Mouse (Mus musculus): ENCODE results near the gene Twistnb. TPM values are rescaled to one million over a fixed set of nuclear protein-coding genes. Genes with fewer than 3 reads are reported as not detected.

Twistnb gene
- polyA plus RNA-seq (2014; fragmentation: Nextera tagmentation; extraction: Ambion mirVana), result 48.2 and 50.1 TPM in 2 replicates

DNA sequence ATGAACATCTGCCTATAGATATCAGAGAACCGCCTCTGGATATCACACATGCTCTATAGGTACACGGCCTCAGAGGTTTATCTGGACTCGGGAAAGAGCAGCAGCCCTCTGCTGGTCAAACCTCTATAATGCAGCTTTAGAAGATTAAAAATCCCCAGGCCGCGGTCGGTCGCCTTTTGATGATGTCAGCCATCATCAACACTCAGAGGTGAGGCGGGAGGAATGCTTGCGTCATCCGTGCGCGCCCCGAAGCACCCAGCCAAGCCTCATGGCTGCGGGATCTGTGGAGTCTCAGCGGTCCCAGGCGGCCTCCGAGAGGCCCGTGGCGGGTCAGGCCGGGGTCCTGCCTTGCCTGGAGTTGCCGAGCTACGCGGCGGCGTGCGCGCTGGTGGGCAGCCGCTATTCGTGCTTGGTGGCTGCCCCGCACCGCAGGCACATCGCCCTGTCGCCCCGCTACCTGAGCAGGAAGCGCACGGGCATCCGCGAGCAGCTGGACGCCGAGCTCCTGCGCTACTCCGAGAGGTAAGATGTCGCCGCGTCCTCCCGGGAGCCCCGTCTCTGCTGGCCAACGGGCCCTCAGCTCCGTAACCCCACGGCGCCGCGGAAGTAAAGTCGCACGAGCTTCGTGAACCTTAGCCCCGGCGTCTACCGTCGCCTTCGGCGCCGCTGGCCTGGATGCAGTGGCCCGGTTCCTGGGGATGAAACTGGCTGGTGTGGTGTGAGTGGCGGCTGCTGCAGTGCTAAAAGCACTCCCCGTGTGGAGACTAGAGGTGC is at the start of gene Twistnb:
TSS of gene Twistnb (plus strand) at position 249 of the 774 bp plus-strand sequence.
- Histone ChIP-seq H3K4me3 (ENCODE audit: low read depth, low read length) (peak within 1 kb of the TSS; percentile 68), H3K4me1 (ENCODE audit: control insufficient read depth, insufficient read depth, low read length) (peaks cover 4% of the 10 kb centered on the region), H3K9me3 (replicated peaks; ENCODE audit: control insufficient read depth, low read length) (no peaks in the 10 kb centered on the region), H3K4me2 (ENCODE audit: low read length) (peak within 1 kb of the TSS; percentile 71), H3K27me3 (replicated peaks; ENCODE audit: control insufficient read depth, insufficient read depth, low read length) (no peaks in the 10 kb centered on the region), H3K9ac (ENCODE audit: low read length) (peak within 1 kb of the TSS; percentile 74), H3K36me3 (ENCODE audit: control insufficient read depth, insufficient read depth, low read length) (no peaks in the 10 kb centered on the region), H3K27ac (ENCODE audit: low read depth, low read length) (peak within 1 kb of the TSS; percentile 67)
- under 1% methylated on average over 66 of the region's 66 CpGs for WGBS
- peak; percentile 97 for ATAC-seq
- peak; percentile 98 for DNase-seq (ENCODE audit: low spot score)

DNA sequence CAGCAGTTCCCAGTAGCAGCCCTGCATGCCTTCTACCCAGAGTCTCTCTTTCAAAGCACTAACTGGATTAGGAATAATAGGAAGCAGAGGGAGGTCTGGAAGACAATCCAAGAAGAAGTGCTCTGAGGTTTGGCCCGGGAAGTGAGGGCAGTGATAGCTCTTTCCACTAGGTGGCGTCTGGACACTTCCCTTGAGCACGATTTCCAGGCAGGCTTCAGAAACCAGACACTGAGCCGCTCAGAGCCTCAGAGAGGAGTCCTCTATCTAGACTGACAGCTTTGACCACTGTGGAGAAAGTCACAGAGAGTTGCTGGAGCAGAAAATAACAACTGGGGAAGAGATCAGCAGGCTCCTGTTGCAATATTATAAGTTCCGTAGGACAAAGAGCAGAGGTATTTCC is 40.6 kb upstream of the Twistnb start:
- Histone ChIP-seq H3K9me3 (replicated peaks; ENCODE audit: control insufficient read depth, low read length) (no peaks in the 10 kb centered on the region), H3K4me2 (ENCODE audit: low read length) (no peak overlapping the region), H3K36me3 (ENCODE audit: control insufficient read depth, insufficient read depth, low read length) (no peaks in the 10 kb centered on the region), H3K9ac (ENCODE audit: low read length) (no peak overlapping the region), H3K27ac (ENCODE audit: low read depth, low read length) (no peak overlapping the region), H3K27me3 (replicated peaks; ENCODE audit: control insufficient read depth, insufficient read depth, low read length) (no peaks in the 10 kb centered on the region), H3K4me1 (ENCODE audit: control insufficient read depth, insufficient read depth, low read length) (no peaks in the 10 kb centered on the region), H3K4me3 (ENCODE audit: low read depth, low read length) (no peak overlapping the region)
- ATAC-seq, result peak; percentile 74
- 8% methylated on average over 5 of the region's 5 CpGs for WGBS
- peak; percentile 90 for DNase-seq (ENCODE audit: low spot score)

DNA sequence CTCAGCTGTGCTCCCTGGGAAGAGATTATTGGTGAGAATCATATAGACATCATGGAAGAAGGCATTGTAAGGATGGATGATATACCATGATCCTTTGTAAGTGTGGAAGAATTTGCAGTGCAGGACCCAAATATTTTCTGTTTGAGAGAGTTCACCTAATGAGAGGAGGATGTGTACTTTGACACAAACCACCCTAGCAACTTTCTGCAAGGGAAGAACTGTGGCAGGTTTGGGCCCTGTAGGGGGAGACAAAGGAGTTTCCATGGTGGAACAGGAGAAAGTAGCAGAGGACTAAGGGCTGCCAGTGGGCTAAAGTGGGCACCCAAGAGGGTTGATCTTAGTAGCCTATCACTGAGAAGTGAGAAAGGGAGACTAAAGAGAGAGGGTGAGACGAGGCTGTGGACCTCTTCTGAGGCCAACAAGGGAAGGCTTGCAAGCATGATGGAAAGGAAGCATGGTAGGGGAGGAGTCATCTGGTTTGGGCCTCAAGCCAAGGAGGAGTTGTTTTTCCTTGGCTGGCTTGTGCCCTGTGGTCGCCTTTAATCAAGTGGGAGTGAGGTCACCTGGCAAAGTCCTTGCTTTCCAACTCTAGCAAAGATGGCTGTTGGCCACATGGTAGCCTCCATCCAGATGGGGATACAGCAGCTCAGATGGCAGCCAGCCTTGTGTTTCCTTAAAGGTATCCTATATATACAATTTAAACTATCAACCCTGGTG is 38.4 kb upstream of the Twistnb start:
- H3K4me2 ChIP-seq (ENCODE audit: low read length), result no peak overlapping the region
- no peak overlapping the region for H3K4me3 ChIP-seq (ENCODE audit: low read depth, low read length)
- no peaks in the 10 kb centered on the region for H3K9me3 ChIP-seq (replicated peaks; ENCODE audit: control insufficient read depth, low read length)
- H3K36me3 ChIP-seq (ENCODE audit: control insufficient read depth, insufficient read depth, low read length), result no peaks in the 10 kb centered on the region
- no peak for ATAC-seq
- no peak for DNase-seq (ENCODE audit: low spot score)
- H3K27ac ChIP-seq (ENCODE audit: low read depth, low read length), result no peak overlapping the region
- WGBS, result 74% methylated on average over 2 of the region's 2 CpGs
- H3K9ac ChIP-seq (ENCODE audit: low read length), result no peak overlapping the region
- H3K27me3 ChIP-seq (replicated peaks; ENCODE audit: control insufficient read depth, insufficient read depth, low read length), result no peaks in the 10 kb centered on the region
- H3K4me1 ChIP-seq (ENCODE audit: control insufficient read depth, insufficient read depth, low read length), result no peaks in the 10 kb centered on the region

DNA sequence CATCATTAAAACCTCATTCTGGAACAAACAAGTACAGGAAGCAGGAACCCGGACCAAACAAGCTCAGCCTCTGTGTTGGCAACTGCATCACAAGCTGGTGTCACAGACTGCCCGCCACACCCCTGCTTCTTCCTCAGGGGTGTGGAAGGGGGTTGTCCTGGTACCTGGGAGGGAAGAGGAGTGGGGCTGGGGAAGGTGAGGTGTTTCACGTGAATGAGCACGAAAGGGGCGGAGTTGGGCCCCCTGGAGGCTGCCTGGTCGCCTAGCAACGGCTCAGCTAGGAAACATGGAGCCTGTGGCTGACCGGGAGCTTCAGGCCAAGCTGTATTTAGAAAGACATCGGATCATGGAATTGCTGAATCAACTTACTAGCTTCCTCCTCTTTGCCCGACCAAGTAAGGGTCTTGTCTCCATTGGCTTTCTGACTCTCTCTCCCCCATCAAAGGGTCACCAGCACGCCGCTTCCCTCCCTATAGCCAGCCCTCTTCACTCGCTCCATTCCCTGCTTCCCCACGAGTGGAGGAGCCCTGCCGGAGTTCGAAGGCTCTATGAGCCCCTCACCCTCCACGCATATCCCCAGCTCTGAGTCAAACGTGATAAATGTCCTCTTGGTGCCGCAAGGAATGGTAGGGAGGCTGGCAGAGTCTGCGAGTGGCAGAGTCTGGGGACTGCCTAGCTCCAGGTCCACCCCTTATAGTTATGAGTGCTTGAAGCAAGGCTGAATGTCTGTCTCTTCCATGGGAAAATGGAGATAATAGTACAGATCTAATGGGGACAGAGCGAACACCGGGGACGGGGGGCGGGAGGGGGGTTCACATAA is 34.4 kb upstream of the Twistnb start, which contains the start of gene Efcab10:
TSS of gene Efcab10 (plus strand) at position 51 of the 820 bp plus-strand sequence.
- no peaks in the 10 kb centered on the region for H3K4me1 ChIP-seq (ENCODE audit: control insufficient read depth, insufficient read depth, low read length)
- H3K9me3 ChIP-seq (replicated peaks; ENCODE audit: control insufficient read depth, low read length), result no peaks in the 10 kb centered on the region
- DNase-seq (ENCODE audit: low spot score), result peak; percentile 63
- peak within 1 kb of the TSS; percentile 55 for H3K4me2 ChIP-seq (ENCODE audit: low read length)
- 8% methylated on average over 24 of the region's 24 CpGs for WGBS
- no peaks in the 10 kb centered on the region for H3K36me3 ChIP-seq (ENCODE audit: control insufficient read depth, insufficient read depth, low read length)
- peak within 1 kb of the TSS; percentile 44; the same call in 1 of the 2 replicates for H3K27ac ChIP-seq (ENCODE audit: low read depth, low read length)
- peak within 1 kb of the TSS; percentile 51; the same call in 1 of the 2 replicates for H3K9ac ChIP-seq (ENCODE audit: low read length)
- no peaks in the 10 kb centered on the region for H3K27me3 ChIP-seq (replicated peaks; ENCODE audit: control insufficient read depth, insufficient read depth, low read length)
- peak within 1 kb of the TSS; percentile 23 for H3K4me3 ChIP-seq (ENCODE audit: low read depth, low read length)
- peak; percentile 73 for ATAC-seq

DNA sequence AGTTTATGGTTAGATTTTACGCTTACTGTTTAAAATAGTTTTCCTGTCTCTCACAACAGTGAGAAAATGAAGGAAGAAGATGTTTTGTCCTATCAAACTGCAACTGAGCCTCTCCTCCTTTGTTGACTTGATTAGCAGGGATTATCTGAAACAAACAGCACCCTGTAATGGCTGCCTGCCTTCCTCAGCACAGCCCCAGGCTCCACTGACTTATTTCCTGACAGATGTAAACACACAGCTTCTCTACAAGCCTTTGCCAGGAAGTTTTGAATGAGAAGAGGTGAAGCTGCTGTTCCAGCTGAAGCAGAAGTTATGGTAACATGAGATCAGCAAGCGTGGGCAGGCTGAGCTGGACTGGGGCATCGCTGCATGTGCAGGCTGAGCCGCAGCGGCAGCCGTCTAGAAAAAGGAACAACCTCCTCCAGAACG is 26.2 kb upstream of the Twistnb start:
- no peak for ATAC-seq
- H3K36me3 ChIP-seq (ENCODE audit: control insufficient read depth, insufficient read depth, low read length), result no peaks in the 10 kb centered on the region

DNA sequence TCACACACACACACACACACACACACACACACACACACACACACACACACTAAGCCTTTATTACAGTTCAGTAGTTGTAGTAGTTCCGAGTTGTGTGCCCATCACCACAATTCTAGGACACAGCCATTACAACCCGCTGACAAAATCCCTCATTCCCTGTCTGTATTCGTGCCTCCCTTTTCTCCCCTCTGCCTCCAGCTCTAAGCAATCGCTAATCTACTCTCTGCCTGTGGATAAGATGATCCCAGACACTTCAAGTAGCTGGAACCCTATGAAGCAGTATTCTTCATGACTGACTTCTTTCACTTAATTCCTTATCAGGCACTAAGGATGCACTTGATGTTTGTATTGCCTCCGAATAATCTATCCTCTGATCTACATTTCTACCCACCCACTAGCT is 24.4 kb upstream of the Twistnb start:
- H3K36me3 ChIP-seq (ENCODE audit: control insufficient read depth, insufficient read depth, low read length), result no peaks in the 10 kb centered on the region

More for the DNA sequence above, 26.2 kb upstream of the Twistnb start:
- 62% methylated on average over 7 of the region's 7 CpGs for WGBS
- Histone ChIP-seq H3K27ac (ENCODE audit: low read depth, low read length) (no peak overlapping the region), H3K4me3 (ENCODE audit: low read depth, low read length) (no peak overlapping the region), H3K4me2 (ENCODE audit: low read length) (no peak overlapping the region), H3K4me1 (ENCODE audit: control insufficient read depth, insufficient read depth, low read length) (no peaks in the 10 kb centered on the region), H3K9ac (ENCODE audit: low read length) (no peak overlapping the region), H3K9me3 (replicated peaks; ENCODE audit: control insufficient read depth, low read length) (no peaks in the 10 kb centered on the region), H3K27me3 (replicated peaks; ENCODE audit: control insufficient read depth, insufficient read depth, low read length) (no peaks in the 10 kb centered on the region)
- DNase-seq (ENCODE audit: low spot score), result no peak

DNA sequence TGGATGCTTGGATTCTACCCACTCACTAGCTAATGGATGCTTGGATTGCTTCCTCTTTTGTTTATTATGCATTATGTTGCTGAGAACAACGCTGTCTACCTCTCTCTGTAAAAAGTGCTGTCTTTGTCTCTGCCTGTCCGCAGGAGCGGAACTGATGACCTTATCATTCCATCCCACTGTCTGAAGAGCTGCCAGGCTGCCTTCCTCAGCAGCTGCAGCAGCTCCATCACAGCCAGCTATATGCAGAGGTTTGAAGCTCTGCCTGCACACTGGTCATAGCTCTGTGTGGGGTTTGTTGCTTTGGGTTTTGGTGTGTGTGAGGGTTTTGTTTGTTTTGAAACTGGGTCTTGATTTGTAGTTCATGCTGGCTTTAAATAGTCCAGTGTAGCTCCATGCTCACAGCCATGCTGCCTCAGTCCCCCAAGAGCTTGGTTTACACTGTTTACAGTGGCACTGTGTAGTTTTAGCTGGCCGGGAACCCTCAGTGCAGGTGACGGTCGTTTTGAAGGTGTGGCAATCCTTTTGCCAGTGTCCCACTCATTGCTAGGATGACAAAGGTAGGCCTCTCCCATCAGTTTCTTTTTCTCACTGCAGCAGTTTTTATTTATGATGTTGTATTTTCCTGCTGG is 23.9 kb upstream of the Twistnb start:
- Histone ChIP-seq H3K4me3 (ENCODE audit: low read depth, low read length) (no peak overlapping the region), H3K9me3 (replicated peaks; ENCODE audit: control insufficient read depth, low read length) (no peaks in the 10 kb centered on the region), H3K4me2 (ENCODE audit: low read length) (no peak overlapping the region), H3K4me1 (ENCODE audit: control insufficient read depth, insufficient read depth, low read length) (no peaks in the 10 kb centered on the region), H3K27me3 (replicated peaks; ENCODE audit: control insufficient read depth, insufficient read depth, low read length) (no peaks in the 10 kb centered on the region), H3K36me3 (ENCODE audit: control insufficient read depth, insufficient read depth, low read length) (no peaks in the 10 kb centered on the region), H3K27ac (ENCODE audit: low read depth, low read length) (no peak overlapping the region), H3K9ac (ENCODE audit: low read length) (no peak overlapping the region; the same call in 1 of the 2 replicates)
- no peak for DNase-seq (ENCODE audit: low spot score)
- 46% methylated on average over 6 of the region's 6 CpGs for WGBS
- ATAC-seq, result no peak

More for the DNA sequence above, 24.4 kb upstream of the Twistnb start:
- Histone ChIP-seq H3K4me2 (ENCODE audit: low read length) (no peak overlapping the region), H3K27me3 (replicated peaks; ENCODE audit: control insufficient read depth, insufficient read depth, low read length) (no peaks in the 10 kb centered on the region), H3K27ac (ENCODE audit: low read depth, low read length) (no peak overlapping the region), H3K4me1 (ENCODE audit: control insufficient read depth, insufficient read depth, low read length) (no peaks in the 10 kb centered on the region), H3K9me3 (replicated peaks; ENCODE audit: control insufficient read depth, low read length) (no peaks in the 10 kb centered on the region), H3K4me3 (ENCODE audit: low read depth, low read length) (no peak overlapping the region), H3K9ac (ENCODE audit: low read length) (no peak overlapping the region; the same call in 1 of the 2 replicates)
- DNase-seq (ENCODE audit: low spot score), result no peak
- no peak for ATAC-seq
- WGBS, result 49% methylated on average over 5 of the region's 5 CpGs

DNA sequence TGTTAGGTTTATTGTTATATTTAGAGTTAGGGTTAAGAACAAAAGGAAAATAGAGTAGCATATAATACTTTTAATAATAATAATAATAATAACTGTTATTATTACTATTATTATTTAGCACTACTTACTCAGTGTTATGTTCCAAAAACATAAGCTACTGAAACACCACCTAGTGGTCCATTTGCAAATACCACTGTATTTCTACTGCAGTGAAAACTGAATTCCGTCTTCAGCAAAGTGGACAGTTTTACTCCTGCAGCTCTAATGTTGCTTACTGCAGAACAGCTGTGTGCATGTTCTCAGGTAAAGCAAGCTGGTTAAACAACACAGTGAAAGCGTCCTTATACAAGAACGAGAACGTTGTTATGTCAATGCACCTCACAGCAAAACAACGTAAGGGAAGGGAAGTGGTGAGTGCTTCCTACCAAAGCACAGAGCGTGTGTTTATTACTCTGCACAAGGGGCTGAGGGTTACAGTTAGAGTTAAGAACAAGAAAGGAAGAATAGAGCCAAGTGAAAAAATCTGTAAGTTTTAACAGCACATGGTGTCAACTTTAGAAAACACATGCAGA is 17.8 kb upstream of the Twistnb start:
- H3K4me1 ChIP-seq (ENCODE audit: control insufficient read depth, insufficient read depth, low read length), result no peaks in the 10 kb centered on the region
- peak; percentile 45 for DNase-seq (ENCODE audit: low spot score)
- no peaks in the 10 kb centered on the region for H3K9me3 ChIP-seq (replicated peaks; ENCODE audit: control insufficient read depth, low read length)
- H3K4me2 ChIP-seq (ENCODE audit: low read length), result no peak overlapping the region
- no peaks in the 10 kb centered on the region for H3K27me3 ChIP-seq (replicated peaks; ENCODE audit: control insufficient read depth, insufficient read depth, low read length)
- H3K4me3 ChIP-seq (ENCODE audit: low read depth, low read length), result no peak overlapping the region
- 55% methylated on average over 6 of the region's 6 CpGs for WGBS
- ATAC-seq, result no peak
- no peak overlapping the region for H3K27ac ChIP-seq (ENCODE audit: low read depth, low read length)
- H3K9ac ChIP-seq (ENCODE audit: low read length), result no peak overlapping the region
- no peaks in the 10 kb centered on the region for H3K36me3 ChIP-seq (ENCODE audit: control insufficient read depth, insufficient read depth, low read length)

All from forebrain, embryonic 14.5 days (tissue).